Mouse (Mus musculus): ENCODE data around the gene Tpsab1.

The Tpsab1 gene

DNA sequence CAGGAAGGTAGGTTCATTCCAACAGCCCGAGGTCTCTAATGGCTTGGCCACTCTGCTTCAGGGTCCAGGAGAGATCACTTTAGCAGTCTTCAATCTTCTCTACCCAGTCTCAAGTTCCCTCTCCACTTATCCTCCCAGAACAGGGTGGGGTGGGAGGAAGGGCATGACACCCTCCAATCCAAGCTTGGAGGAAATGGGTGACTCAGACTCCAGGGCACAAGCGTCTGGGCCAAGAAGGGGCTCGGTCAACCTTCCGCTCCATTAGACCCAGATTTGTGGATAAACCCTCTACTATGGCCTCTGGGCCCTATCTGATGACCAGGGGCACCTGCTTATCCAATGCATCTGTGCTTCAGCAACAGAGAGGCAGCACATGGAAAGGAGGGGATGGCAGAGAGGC lies at the start of gene Tpsab1:
Gene Tpsab1 (minus strand): TSS at position 101 of the 400 bp plus-strand sequence.
- in situ Hi-C loops (cut with MboI; ENCODE audit: low pct_unique_long_range_greater_than_20kb in 1 of 2, low sequenced_read_pairs in 2 of 2, unreplicated experiment in 1 of 2): no loop called here

DNA sequence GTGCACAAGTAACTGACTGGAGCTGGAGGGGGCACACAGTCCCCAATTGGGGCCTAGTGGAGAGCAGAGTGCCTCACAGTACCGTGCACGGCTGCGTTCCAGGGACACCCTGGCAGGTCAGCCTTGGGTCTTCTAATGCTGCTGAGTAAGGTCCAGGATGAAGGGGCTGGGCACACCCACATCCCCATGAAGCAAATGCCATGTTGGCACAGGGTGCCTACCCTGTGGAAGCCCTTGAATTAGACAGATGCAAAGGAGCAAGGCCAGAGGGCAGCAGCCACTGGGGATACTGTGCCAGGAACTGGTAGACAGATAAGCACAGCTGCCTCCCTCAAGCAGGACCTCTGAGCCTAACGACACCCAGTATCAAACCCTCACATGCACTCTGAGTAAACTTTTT lies 49.2 kb upstream of the Tpsab1 start:
- in situ Hi-C loops (cut with MboI; ENCODE audit: low pct_unique_long_range_greater_than_20kb in 1 of 2, low sequenced_read_pairs in 2 of 2, unreplicated experiment in 1 of 2): loop anchor here in 1 of 2 experiments (5.0 kb wide), 1 partner anchor 63 kb away; no protein-coding TSS in a partner anchor

- in situ Hi-C loops (cut with MboI; ENCODE audit: low pct_unique_long_range_greater_than_20kb in 1 of 2, low sequenced_read_pairs in 2 of 2, unreplicated experiment in 1 of 2): no loop called here
These were observed 28.6 kb upstream of the Tpsab1 start for GRCm38 (mm10) chr17:25374011-25374410.

DNA sequence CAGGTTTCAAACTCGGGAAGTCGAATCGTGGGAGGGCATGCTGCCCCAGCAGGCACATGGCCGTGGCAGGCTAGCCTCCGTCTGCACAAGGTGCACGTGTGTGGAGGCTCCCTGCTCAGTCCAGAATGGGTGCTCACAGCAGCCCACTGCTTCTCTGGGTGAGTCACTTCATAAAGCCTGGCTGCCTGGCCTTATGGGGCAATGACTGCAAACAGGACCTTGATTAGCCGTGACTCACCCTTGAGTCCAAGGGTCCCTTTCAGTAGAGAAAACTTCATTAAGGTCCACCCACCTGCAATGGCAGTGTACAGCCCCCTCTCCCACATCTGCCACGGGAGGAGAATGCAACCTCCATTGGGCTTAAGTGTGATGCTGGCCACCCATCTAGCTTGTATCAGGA lies 27.1 kb upstream of the Tpsab1 start:
- in situ Hi-C loops (cut with MboI; ENCODE audit: low pct_unique_long_range_greater_than_20kb in 1 of 2, low sequenced_read_pairs in 2 of 2, unreplicated experiment in 1 of 2): no loop called here

GRCm38 (mm10) chr17:25368973-25369372 lies 23.6 kb upstream of the Tpsab1 start, which contains the start of gene Tpsg1:
Gene Tpsg1 (plus strand): TSS chr17:25369273.
- in situ Hi-C loops (cut with MboI; ENCODE audit: low pct_unique_long_range_greater_than_20kb in 1 of 2, low sequenced_read_pairs in 2 of 2, unreplicated experiment in 1 of 2): no loop called here

GRCm38 (mm10) chr17:25366005-25366404 lies 20.6 kb upstream of the Tpsab1 start, which contains the start of gene Tpsb2:
Gene Tpsb2 (plus strand): TSS chr17:25366305.
- in situ Hi-C loops (cut with MboI; ENCODE audit: low pct_unique_long_range_greater_than_20kb in 1 of 2, low sequenced_read_pairs in 2 of 2, unreplicated experiment in 1 of 2): no loop called here

- in situ Hi-C loops (cut with MboI; ENCODE audit: low pct_unique_long_range_greater_than_20kb in 1 of 2, low sequenced_read_pairs in 2 of 2, unreplicated experiment in 1 of 2): no loop called here
These were observed 18.4 kb upstream of the Tpsab1 start for GRCm38 (mm10) chr17:25363726-25364125.

DNA sequence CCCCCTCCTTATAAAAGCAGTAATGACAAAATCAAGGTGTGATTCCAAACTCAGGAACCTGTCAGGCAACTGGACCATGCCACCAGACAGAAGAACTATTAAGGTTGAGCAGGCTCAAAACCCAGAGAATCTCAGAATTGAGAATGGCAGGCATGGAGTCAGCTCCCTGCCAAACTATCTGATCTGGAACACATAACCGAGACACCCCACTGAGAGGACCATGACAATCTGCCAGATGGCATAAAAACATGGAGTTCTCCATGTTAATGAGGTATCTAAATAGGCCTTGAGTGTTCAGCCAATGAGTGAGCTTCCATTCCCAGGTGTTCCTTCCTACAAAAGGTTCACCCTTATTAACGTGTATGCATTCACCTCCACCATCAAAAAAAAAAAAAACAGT lies 15.9 kb upstream of the Tpsab1 start:
- in situ Hi-C loops (cut with MboI; ENCODE audit: low pct_unique_long_range_greater_than_20kb in 1 of 2, low sequenced_read_pairs in 2 of 2, unreplicated experiment in 1 of 2): no loop called here

DNA sequence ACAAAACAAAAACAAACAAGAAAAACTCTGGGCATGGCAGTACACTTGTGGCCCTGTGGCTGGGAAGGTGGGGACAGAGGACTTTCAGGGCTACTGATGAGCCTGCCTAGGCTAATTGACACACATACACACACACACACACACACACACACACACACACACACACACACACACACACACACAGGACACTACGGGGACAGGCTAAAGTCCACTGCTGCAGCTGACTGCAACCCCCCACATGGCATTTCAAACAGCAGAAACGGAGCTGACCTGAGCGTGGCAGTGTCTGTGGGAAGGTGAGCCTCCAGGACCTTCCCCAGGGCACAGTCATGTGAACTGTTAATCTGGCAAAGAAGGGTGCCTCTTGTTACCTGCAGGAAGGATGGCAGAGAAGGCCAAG lies 3.9 kb downstream of the Tpsab1 start:
- in situ Hi-C loops (cut with MboI; ENCODE audit: low pct_unique_long_range_greater_than_20kb in 1 of 2, low sequenced_read_pairs in 2 of 2, unreplicated experiment in 1 of 2): no loop called here

DNA sequence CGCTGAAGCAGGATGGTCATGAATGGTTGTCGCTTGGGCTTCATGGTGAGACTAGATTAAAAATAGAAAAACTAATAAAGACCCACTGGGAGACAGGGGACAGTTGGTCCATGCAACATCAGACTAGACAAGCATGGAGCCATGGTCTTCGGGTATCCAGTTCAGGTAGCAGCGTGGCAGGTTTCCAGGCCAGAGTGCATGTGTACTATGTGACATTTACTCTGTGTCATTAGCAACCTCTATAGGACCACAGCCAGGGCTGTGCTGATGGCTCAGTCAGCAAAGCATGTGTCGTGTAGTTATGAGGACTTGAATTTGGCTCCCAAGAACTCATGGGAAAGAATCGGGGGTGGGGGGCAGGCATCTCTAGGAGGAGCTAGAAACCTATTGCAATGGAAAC lies 5.4 kb downstream of the Tpsab1 start:
- in situ Hi-C loops (cut with MboI; ENCODE audit: low pct_unique_long_range_greater_than_20kb in 1 of 2, low sequenced_read_pairs in 2 of 2, unreplicated experiment in 1 of 2): no loop called here

DNA sequence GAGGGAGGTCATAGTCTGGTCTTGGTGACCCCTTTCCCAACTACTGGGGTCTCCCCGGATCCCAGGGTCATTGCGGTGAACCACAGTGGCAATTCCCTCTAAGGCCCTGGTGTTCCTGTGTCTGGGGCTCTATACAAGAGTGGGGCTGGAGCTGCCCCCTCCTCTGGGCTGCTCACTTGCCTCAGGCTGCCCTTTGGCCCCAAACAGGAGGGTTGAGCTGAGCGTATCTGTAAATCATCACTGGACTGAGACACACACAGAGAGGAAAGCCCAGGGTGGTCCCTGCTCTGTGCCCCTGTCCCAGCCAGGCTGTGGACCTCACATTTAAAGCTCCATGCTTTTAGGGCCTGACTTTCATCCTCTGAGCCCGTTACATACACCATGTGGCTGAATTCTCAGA lies 7.1 kb downstream of the Tpsab1 start:
- in situ Hi-C loops (cut with MboI; ENCODE audit: low pct_unique_long_range_greater_than_20kb in 1 of 2, low sequenced_read_pairs in 2 of 2, unreplicated experiment in 1 of 2): no loop called here

DNA sequence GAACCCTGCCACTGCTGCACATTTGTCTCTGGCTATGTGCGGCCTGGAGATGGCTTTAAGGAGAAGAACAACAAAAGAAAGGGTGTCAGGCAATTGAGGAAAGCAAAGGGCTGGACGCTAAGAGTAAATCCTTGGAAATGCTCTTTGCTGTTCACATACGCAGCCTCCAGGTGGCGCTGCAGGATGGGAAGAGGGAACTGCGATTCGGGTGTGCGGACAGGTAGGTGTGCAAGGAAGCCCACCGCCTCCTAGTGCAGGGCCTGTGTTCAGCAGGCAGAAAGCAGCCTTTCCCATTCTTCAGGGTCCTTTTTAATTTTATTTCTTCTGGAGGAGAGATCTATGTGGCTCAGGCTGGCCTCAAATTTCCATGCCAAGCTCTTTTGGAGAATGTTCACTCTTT lies 11.4 kb downstream of the Tpsab1 start:
- in situ Hi-C loops (cut with MboI; ENCODE audit: low pct_unique_long_range_greater_than_20kb in 1 of 2, low sequenced_read_pairs in 2 of 2, unreplicated experiment in 1 of 2): no loop called here

DNA sequence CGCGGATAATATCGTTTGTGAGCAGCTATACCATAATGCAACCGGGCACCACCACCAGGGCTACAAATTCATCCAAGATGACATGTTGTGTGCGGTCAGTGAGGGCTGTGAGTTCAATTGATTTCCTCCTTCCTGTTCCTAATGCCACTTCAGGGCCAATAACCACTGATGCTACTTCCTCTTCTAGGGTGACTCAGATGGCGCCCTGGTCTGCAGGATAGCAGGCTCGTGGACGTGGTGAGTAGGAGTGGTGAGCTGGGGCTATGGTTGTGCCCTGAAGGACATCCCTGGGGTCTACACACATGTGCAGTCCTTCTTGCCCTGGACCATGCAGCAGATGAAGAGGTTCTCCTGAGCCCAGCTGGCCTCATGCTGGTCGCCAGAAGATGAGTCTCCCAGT lies 13.0 kb downstream of the Tpsab1 start:
- in situ Hi-C loops (cut with MboI; ENCODE audit: low pct_unique_long_range_greater_than_20kb in 1 of 2, low sequenced_read_pairs in 2 of 2, unreplicated experiment in 1 of 2): no loop called here

DNA sequence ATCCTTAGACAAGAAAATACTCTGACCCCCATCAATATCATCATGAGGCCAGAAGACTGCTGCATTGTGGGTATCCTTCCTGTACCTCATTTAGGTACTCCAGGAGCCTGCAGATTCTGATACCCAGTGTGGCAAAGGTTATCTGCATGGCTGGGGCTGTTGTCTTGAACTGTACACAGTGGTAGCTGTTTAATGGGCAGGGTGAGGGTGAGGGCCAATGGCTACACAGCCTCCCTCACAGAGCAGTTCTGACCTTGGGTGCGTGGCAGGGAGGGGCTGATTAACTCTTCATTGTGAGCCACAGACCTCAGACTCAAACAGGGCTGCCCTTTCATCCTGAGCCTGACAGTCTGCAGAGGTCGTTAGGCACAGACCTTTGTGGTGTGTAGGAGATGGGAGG lies 22.4 kb downstream of the Tpsab1 start:
- in situ Hi-C loops (cut with MboI; ENCODE audit: low pct_unique_long_range_greater_than_20kb in 1 of 2, low sequenced_read_pairs in 2 of 2, unreplicated experiment in 1 of 2): no loop called here

GRCm38 (mm10) chr17:25320819-25321218 lies 24.5 kb downstream of the Tpsab1 start:
- in situ Hi-C loops (cut with MboI; ENCODE audit: low pct_unique_long_range_greater_than_20kb in 1 of 2, low sequenced_read_pairs in 2 of 2, unreplicated experiment in 1 of 2): no loop called here

DNA sequence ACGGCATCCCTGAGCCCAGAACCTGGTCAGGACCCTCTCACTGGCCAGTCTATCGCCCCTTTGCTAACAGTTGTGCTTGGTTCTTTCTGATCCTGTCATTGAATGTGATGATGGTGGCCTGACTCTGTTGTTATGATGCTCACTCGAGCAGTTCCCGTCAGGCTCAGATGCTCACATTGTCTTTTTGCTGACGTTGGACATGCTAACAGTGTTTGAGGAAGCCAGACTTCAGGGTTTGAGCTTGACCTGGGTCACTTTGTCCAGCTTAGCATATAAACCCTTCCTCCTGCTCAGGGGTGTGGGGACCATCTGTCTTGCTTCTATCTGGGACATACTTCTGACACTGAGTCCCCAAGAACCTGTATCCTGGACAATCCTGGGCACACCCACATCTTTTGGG lies 27.0 kb downstream of the Tpsab1 start, which contains the start of gene Prss29:
Gene Prss29 (plus strand): TSS at position 301 of the 400 bp plus-strand sequence.
- in situ Hi-C loops (cut with MboI; ENCODE audit: low pct_unique_long_range_greater_than_20kb in 1 of 2, low sequenced_read_pairs in 2 of 2, unreplicated experiment in 1 of 2): no loop called here

DNA sequence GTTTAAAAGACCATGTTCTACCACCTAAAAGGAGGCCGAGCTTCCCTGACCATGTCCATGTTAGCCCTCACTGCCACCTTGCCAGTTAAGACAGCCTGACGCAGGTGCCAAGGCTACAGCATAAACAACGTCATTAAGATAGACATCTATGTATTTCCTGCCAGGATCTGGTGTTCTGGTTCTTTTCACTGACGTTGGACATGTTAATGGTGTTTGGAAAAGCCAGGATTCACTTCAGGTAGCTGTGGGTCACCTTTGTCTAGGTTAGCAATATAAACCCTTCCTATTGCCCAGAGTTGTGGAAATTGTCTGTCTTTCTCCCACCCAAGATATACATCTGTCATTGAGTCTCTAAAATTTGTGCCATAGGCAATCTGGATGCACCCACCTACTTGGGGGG lies 37.0 kb downstream of the Tpsab1 start, which contains the start of gene Prss28:
Gene Prss28 (plus strand): TSS at position 301 of the 400 bp plus-strand sequence.
- in situ Hi-C loops (cut with MboI; ENCODE audit: low pct_unique_long_range_greater_than_20kb in 1 of 2, low sequenced_read_pairs in 2 of 2, unreplicated experiment in 1 of 2): no loop called here

DNA sequence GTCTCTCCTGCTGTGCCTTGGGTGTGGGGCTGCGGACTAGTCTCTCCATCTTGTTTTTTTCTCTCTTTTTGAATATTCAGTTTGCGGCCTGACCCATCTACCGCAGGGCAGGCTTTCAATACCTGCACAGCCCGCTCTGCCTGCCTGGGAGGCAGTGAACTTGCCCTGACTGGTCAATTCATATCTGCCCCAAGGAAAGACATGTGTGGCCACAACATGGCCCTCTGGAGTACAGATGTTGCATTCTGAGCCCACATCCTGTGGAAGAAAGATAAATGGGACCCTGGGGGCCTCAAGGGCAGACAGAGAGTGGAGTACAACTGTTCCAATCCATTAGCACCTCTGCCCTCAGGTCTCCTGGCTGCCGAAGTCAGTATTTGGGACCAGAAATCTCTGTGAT lies 47.3 kb downstream of the Tpsab1 start, which contains the start of gene Prss34:
Gene Prss34 (plus strand): TSS at position 301 of the 400 bp plus-strand sequence.
- in situ Hi-C loops (cut with MboI; ENCODE audit: low pct_unique_long_range_greater_than_20kb in 1 of 2, low sequenced_read_pairs in 2 of 2, unreplicated experiment in 1 of 2): no loop called here

GRCm38 (mm10) chr17:25294111-25294510 lies 51.3 kb downstream of the Tpsab1 start:
- in situ Hi-C loops (cut with MboI; ENCODE audit: low pct_unique_long_range_greater_than_20kb in 1 of 2, low sequenced_read_pairs in 2 of 2, unreplicated experiment in 1 of 2): no loop called here

DNA sequence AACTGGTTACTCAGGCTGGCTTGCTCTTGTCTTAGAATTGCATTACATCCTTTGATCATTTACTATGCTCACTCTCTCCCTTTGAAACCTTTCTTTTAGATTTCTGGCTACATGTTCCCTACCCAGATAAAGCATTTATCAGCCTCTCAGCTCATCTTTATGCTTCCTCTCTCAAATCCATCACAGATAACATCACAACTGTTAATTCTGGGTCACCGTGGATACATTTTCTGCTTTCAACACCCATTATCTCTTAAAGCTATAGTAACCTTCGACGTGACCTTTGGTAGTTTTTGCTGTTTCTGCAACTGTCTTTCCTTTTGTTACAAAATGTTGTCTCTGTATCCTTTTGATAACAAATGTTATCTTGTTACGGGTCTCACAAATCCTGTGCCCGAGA lies 51.9 kb downstream of the Tpsab1 start:
- in situ Hi-C loops (cut with MboI; ENCODE audit: low pct_unique_long_range_greater_than_20kb in 1 of 2, low sequenced_read_pairs in 2 of 2, unreplicated experiment in 1 of 2): no loop called here

Data from mouse embryonic stem cell (cell line).